Mouse (Mus musculus): ENCODE data around the gene Dbnl.

Gene Dbnl

DNA sequence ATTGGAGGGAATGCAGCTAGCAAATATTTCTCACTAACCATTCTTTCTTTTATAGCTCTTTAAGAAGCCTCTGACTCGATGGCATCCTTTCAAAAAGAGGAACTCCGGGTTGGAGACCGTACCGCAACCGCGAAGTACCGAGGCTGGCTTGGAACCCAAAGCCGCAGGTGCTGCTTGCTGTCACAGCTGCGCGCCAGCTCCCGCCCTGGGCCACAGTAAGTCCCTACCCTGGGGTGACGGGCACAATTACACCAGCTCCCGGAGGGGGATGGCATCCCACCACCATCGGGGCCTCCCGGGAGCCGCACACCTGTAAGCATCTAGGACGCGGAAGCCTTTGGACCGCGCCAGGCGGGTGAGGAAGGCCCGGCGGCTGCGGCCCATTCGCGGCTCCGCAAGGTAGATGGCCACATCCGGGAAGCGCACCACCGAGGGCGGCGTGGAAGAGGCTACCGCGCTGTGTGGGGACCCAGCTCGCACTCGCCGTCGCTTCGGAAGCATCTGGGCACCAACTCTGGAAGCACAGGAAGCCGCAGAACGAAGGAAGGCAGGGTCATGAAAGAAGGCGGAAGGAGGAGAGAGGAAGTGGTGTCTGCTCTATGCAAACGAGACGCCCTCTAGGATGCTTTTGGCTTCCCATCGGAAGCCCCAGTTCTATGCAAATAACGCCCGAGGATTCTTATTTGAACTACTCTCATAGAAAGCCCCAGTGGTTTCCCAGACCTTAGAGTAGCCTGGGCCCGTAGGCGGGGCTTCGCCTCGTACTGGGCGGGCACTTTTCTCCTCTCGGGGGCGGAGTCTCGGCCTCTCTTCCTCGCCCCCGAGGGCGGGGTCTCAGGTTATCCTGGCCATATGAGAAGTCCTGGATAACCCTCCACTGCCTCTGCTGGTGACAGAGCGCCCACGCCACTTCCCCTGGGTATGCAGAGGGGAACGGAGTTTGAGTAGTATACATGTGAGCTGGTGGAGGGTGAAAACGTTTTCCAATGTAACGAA, 49.3 kb downstream of the Dbnl start, which contains the start of gene Polm:
Polm (minus strand) TSS at position 766 of the 996 bp plus-strand sequence.
- peak; percentile 97 for DNase-seq (ENCODE audit: low read depth, low spot score)

DNA sequence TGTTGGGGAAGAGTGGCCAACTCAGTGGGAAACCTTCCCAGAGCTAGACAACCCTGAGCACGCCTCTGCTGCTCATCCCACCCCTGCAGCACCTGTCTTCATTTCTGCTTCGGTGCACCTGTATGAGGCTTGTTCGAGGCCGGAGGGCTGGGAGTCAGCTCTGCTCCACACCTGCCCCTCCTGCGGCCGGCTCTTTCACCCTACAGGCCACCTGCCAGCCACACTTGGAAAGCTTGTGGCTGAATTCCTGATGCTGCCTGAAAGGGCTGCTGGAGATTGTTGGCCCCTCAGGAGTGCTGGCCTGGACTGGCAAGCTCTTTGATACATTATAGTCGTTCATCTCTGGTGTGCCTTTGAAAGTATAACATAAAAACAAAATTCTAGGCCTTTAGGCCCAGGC, 52.1 kb downstream of the Dbnl start:
- DNase-seq (ENCODE audit: low read depth, low spot score), result no peak

DNA sequence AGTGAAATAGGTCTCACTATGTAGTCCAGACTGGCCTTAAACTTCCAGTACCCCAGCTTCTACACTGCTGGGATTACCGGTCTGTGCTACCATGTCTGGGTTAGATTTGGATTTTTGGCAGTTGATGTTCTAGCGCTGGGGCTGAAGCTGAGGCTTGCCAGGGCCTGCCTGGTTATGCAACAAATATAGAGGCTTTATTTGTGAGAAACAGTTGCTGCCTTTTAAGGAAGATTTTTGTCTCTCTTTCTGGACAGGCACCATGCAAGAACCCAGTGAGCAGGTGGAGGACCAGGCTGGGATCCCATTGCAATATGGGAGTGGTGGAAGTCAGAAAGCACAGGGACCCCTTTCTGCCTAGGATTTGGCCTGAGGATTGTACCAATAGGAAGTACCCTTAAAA, 53.5 kb downstream of the Dbnl start:
- DNase-seq (ENCODE audit: low read depth, low spot score), result no peak

DNA sequence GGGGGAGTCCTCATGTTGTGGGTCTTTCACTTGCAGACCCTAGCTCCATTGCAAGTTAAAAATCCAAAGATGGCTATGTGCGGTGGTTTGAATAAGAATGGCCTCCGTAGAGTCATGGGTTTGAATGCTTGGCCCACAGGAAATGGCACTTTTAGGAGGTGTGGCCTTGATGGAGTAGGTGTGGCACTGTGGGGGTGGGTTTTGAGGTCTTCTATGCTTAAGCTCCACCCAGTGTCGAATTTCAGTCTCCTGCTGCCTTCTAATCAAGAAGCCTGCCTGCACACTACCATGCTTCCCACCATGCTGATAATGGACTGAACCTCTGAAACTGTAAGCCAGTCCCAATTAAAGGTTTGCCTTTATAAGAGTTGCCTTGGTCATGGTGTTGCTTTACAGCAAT, 54.8 kb downstream of the Dbnl start:
- DNase-seq (ENCODE audit: low read depth, low spot score), result no peak

DNA sequence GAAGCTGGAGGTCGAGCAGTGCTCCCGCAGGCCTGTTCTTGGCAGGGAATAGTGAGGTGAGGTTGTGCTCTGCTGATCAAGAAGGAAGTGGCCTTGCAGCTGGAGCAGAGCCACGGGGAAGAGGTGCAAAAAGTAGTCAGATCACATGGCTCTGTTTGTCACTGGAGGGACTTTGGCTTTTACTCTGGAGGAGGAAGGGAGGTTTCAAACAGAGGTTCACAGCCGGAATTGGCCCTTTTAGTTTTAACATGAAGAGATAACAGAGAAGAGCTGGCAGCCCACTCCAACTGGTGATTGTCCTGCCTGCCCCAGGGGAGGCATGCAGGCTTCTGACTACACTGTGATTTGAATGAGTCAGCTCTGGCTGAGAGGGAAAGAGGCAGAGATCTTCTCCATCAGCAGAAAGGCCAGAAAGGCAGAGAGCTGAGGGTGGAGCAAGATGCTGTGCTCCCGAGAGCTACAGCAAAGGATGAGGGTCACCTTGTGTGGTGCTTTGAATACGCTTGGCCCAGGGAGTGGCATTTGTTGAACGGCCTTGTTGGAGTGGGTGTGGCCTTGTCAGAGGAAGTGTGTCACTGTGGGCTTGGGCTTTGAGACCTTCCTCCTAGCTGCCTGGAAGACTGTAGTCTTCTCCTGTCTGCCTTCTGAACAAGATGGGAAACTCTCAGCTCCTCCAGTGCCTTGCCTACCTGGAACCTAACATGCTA, 58.5 kb downstream of the Dbnl start:
- DNase-seq (ENCODE audit: low read depth, low spot score), result no peak

DNA sequence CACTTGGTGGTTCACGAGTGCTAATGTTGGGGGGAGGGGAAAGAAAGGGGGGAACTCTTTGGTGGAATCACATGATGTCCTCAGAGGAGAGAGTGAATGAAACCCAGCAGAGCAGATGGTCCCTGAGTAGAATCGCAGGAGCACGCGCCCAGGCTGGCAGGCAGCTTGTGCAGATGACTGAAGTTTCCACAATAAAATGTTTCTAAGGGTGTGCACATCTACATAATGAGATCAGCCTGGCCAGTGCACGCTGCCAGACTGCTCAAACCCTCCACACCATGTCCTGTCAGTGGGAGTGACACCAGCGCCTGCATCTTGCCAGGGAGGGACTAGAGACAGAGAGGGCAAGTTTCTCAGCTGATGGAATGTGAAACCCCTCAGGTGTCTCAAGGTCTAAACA, 60.5 kb downstream of the Dbnl start:
- DNase-seq (ENCODE audit: low read depth, low spot score), result no peak

DNA sequence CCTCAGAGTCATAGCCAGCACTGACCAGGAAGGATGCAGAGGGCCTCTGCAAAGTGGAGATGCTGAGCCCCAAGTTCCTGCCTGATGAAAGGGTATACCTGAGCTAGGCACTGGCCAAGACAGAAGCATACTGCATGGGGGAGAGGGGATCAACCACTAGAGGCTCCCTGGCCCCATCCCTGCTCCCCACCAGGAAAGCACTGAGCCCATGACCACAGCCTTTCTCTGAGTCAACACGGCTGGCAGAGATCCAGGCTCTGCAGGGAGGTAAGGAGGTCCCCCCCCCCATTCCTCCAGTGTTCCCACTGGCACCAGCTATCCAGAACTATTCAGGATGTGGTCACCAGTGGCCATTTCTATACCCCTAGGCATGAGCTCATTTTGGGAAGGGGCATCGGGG, 61.0 kb downstream of the Dbnl start:
- no peak for DNase-seq (ENCODE audit: low read depth, low spot score)

DNA sequence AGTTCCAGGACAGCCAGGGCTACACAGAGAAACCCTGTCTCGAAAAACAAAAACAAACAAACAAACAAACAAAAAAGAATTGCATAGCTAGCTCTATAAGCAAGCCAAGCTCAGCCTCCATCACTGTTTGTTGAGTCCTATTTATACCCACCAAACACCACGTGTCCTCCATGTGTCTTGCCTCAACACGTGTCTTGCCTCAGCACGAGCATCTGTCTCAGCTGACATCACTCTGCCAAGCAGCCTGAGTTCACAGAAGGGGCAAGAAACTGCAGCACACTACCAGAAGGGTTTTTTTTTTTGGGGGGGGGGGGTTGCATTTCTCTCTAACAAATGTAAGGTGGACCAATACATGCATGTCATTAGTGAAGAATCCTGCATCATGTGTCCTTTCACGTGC, 62.2 kb downstream of the Dbnl start:
- no peak for DNase-seq (ENCODE audit: low read depth, low spot score)
